Mouse (Mus musculus): ENCODE measurements around the gene Pxt1. TPM values are rescaled to one million over a fixed set of nuclear protein-coding genes. Genes with fewer than 3 reads are reported as not detected.

Gene Pxt1
- polyA plus RNA-seq, 1 experiment from 2014 or later, result not detected

GRCm38 (mm10) chr17:28929369-28929768, 14.3 kb downstream of the Pxt1 start:
- Histone ChIP-seq H3K4me1 (ENCODE audit: control insufficient read depth, insufficient read depth, low read length) (peaks cover 6% of the 10 kb centered on the region), H3K27me3 (ENCODE audit: control insufficient read depth, insufficient read depth, low read length) (no peaks in the 10 kb centered on the region), H3K9me3 (replicated peaks; ENCODE audit: control insufficient read depth, low read length) (no peaks in the 10 kb centered on the region), H3K4me2 (no peak overlapping the region), H3K4me3 (ENCODE audit: low read depth, low read length) (no peak overlapping the region), H3K27ac (ENCODE audit: low read depth, low read length) (no peak overlapping the region), H3K9ac (ENCODE audit: low read depth, low read length) (no peak overlapping the region), H3K36me3 (ENCODE audit: control insufficient read depth, insufficient read depth, low read length) (no peaks in the 10 kb centered on the region)
- WGBS (ENCODE audit: insufficient replicate concordance), result 92% methylated on average over 4 of the region's 4 CpGs
- no peak for ATAC-seq (replicated peaks; ENCODE audit: insufficient number of reproducible peaks, low FRiP score, low TSS enrichment)

GRCm38 (mm10) chr17:28928004-28928403, 15.6 kb downstream of the Pxt1 start:
- Histone ChIP-seq H3K27ac (ENCODE audit: low read depth, low read length) (no peak overlapping the region), H3K36me3 (ENCODE audit: control insufficient read depth, insufficient read depth, low read length) (no peaks in the 10 kb centered on the region), H3K9ac (ENCODE audit: low read depth, low read length) (no peak overlapping the region), H3K27me3 (ENCODE audit: control insufficient read depth, insufficient read depth, low read length) (no peaks in the 10 kb centered on the region), H3K4me2 (no peak overlapping the region), H3K9me3 (replicated peaks; ENCODE audit: control insufficient read depth, low read length) (no peaks in the 10 kb centered on the region), H3K4me1 (ENCODE audit: control insufficient read depth, insufficient read depth, low read length) (peaks cover 3% of the 10 kb centered on the region), H3K4me3 (ENCODE audit: low read depth, low read length) (no peak overlapping the region)
- 80% methylated on average over 9 of the region's 9 CpGs for WGBS (ENCODE audit: insufficient replicate concordance)
- no peak for ATAC-seq (replicated peaks; ENCODE audit: insufficient number of reproducible peaks, low FRiP score, low TSS enrichment)

GRCm38 (mm10) chr17:28926866-28927635, 16.6 kb downstream of the Pxt1 start:
- H3K9ac ChIP-seq (ENCODE audit: low read depth, low read length), result no peak overlapping the region
- H3K27ac ChIP-seq (ENCODE audit: low read depth, low read length), result no peak overlapping the region
- H3K4me3 ChIP-seq (ENCODE audit: low read depth, low read length), result no peak overlapping the region
- H3K9me3 ChIP-seq (replicated peaks; ENCODE audit: control insufficient read depth, low read length), result no peaks in the 10 kb centered on the region
- H3K27me3 ChIP-seq (ENCODE audit: control insufficient read depth, insufficient read depth, low read length), result no peaks in the 10 kb centered on the region
- WGBS (ENCODE audit: insufficient replicate concordance), result 44% methylated on average over 15 of the region's 15 CpGs
- peaks cover 3% of the 10 kb centered on the region for H3K4me1 ChIP-seq (ENCODE audit: control insufficient read depth, insufficient read depth, low read length)
- H3K36me3 ChIP-seq (ENCODE audit: control insufficient read depth, insufficient read depth, low read length), result no peaks in the 10 kb centered on the region
- no peak overlapping the region for H3K4me2 ChIP-seq
- no peak for ATAC-seq (replicated peaks; ENCODE audit: insufficient number of reproducible peaks, low FRiP score, low TSS enrichment)

- 13% methylated on average over 13 of the region's 13 CpGs for WGBS (ENCODE audit: insufficient replicate concordance)
- no peak for ATAC-seq (replicated peaks; ENCODE audit: insufficient number of reproducible peaks, low FRiP score, low TSS enrichment)
- Histone ChIP-seq H3K27ac (ENCODE audit: low read depth, low read length) (no peak overlapping the region), H3K36me3 (ENCODE audit: control insufficient read depth, insufficient read depth, low read length) (no peaks in the 10 kb centered on the region), H3K4me3 (ENCODE audit: low read depth, low read length) (no peak overlapping the region), H3K9ac (ENCODE audit: low read depth, low read length) (no peak overlapping the region), H3K4me2 (no peak overlapping the region; the same call in 1 of the 2 replicates), H3K4me1 (ENCODE audit: control insufficient read depth, insufficient read depth, low read length) (peaks cover 3% of the 10 kb centered on the region), H3K27me3 (ENCODE audit: control insufficient read depth, insufficient read depth, low read length) (no peaks in the 10 kb centered on the region), H3K9me3 (replicated peaks; ENCODE audit: control insufficient read depth, low read length) (no peaks in the 10 kb centered on the region)
These were observed 17.3 kb downstream of the Pxt1 start for GRCm38 (mm10) chr17:28926380-28926779.

GRCm38 (mm10) chr17:28924957-28925595, 18.6 kb downstream of the Pxt1 start:
- Histone ChIP-seq H3K4me2 (no peak overlapping the region), H3K27me3 (ENCODE audit: control insufficient read depth, insufficient read depth, low read length) (no peaks in the 10 kb centered on the region), H3K27ac (ENCODE audit: low read depth, low read length) (no peak overlapping the region), H3K9ac (ENCODE audit: low read depth, low read length) (no peak overlapping the region), H3K9me3 (replicated peaks; ENCODE audit: control insufficient read depth, low read length) (no peaks in the 10 kb centered on the region), H3K4me3 (ENCODE audit: low read depth, low read length) (no peak overlapping the region), H3K4me1 (ENCODE audit: control insufficient read depth, insufficient read depth, low read length) (peaks cover 5% of the 10 kb centered on the region; the same call in 1 of the 2 replicates), H3K36me3 (ENCODE audit: control insufficient read depth, insufficient read depth, low read length) (no peaks in the 10 kb centered on the region)
- ATAC-seq (replicated peaks; ENCODE audit: insufficient number of reproducible peaks, low FRiP score, low TSS enrichment), result no peak
- 78% methylated on average over 8 of the region's 8 CpGs for WGBS (ENCODE audit: insufficient replicate concordance)

GRCm38 (mm10) chr17:28922096-28922495, 21.5 kb downstream of the Pxt1 start:
- Histone ChIP-seq H3K4me2 (no peak overlapping the region), H3K27ac (ENCODE audit: low read depth, low read length) (no peak overlapping the region), H3K4me1 (ENCODE audit: control insufficient read depth, insufficient read depth, low read length) (peaks cover 4% of the 10 kb centered on the region; the same call in 1 of the 2 replicates), H3K4me3 (ENCODE audit: low read depth, low read length) (no peak overlapping the region), H3K36me3 (ENCODE audit: control insufficient read depth, insufficient read depth, low read length) (no peaks in the 10 kb centered on the region), H3K27me3 (ENCODE audit: control insufficient read depth, insufficient read depth, low read length) (no peaks in the 10 kb centered on the region), H3K9ac (ENCODE audit: low read depth, low read length) (no peak overlapping the region), H3K9me3 (replicated peaks; ENCODE audit: control insufficient read depth, low read length) (no peaks in the 10 kb centered on the region)
- ATAC-seq (replicated peaks; ENCODE audit: insufficient number of reproducible peaks, low FRiP score, low TSS enrichment), result no peak
- 53% methylated on average over 6 of the region's 6 CpGs for WGBS (ENCODE audit: insufficient replicate concordance)

- 25% methylated on average over 8 of the region's 8 CpGs for WGBS (ENCODE audit: insufficient replicate concordance)
- no peak overlapping the region for H3K4me3 ChIP-seq (ENCODE audit: low read depth, low read length)
- H3K36me3 ChIP-seq (ENCODE audit: control insufficient read depth, insufficient read depth, low read length), result no peaks in the 10 kb centered on the region
- peak overlapping the region; percentile 5; the same call in 1 of the 2 replicates for H3K4me2 ChIP-seq
- no peak overlapping the region for H3K27ac ChIP-seq (ENCODE audit: low read depth, low read length)
- peaks cover 4% of the 10 kb centered on the region; the same call in 1 of the 2 replicates for H3K4me1 ChIP-seq (ENCODE audit: control insufficient read depth, insufficient read depth, low read length)
- ATAC-seq (replicated peaks; ENCODE audit: insufficient number of reproducible peaks, low FRiP score, low TSS enrichment), result no peak
- H3K27me3 ChIP-seq (ENCODE audit: control insufficient read depth, insufficient read depth, low read length), result no peaks in the 10 kb centered on the region
- H3K9me3 ChIP-seq (replicated peaks; ENCODE audit: control insufficient read depth, low read length), result no peaks in the 10 kb centered on the region
- H3K9ac ChIP-seq (ENCODE audit: low read depth, low read length), result no peak overlapping the region
These were observed 22.6 kb downstream of the Pxt1 start for GRCm38 (mm10) chr17:28921086-28921485.

- H3K36me3 ChIP-seq (ENCODE audit: control insufficient read depth, insufficient read depth, low read length), result no peaks in the 10 kb centered on the region
- 89% methylated on average over 1 of the region's 1 CpGs for WGBS (ENCODE audit: insufficient replicate concordance)
- no peak overlapping the region for H3K27ac ChIP-seq (ENCODE audit: low read depth, low read length)
- no peak overlapping the region for H3K9ac ChIP-seq (ENCODE audit: low read depth, low read length)
- H3K4me1 ChIP-seq (ENCODE audit: control insufficient read depth, insufficient read depth, low read length), result 0 out of 2 replicates have a peak, but pooled peaks cover 4% of the 10 kb centered on the region
- no peaks in the 10 kb centered on the region for H3K27me3 ChIP-seq (ENCODE audit: control insufficient read depth, insufficient read depth, low read length)
- no peak for ATAC-seq (replicated peaks; ENCODE audit: insufficient number of reproducible peaks, low FRiP score, low TSS enrichment)
- no peaks in the 10 kb centered on the region for H3K9me3 ChIP-seq (replicated peaks; ENCODE audit: control insufficient read depth, low read length)
- no peak overlapping the region for H3K4me3 ChIP-seq (ENCODE audit: low read depth, low read length)
- H3K4me2 ChIP-seq, result no peak overlapping the region
These were observed 27.1 kb downstream of the Pxt1 start for GRCm38 (mm10) chr17:28916520-28916919.

All from heart, embryonic 11.5 days (tissue).